Comparison of ENCODE assay signal across 8 mouse cellular contexts in genomic region chr10:61476440-61477165, GRCm38 (mm10). TPM values are rescaled to one million over a fixed set of nuclear protein-coding genes. Genes with fewer than 3 reads are reported as not detected.
DNase-seq lines count a peak whose midpoint lies in the region; ATAC-seq lines count a peak whose summit lies in the region.

No protein-coding gene starts in this region.

- peak overlapping the region; percentile 72 for H3K4me3 ChIP-seq in lung, embryonic 15.5 days
- H3K4me3 ChIP-seq in erythroblast, embryonic 14.5 days (replicated peaks): peak overlapping the region; percentile 87
- H3K4me3 ChIP-seq in macrophage (ENCODE audit: inconsistent target): peak overlapping the region; percentile 48

- no peaks in the 10 kb centered on the region for H3K27me3 ChIP-seq in lung, embryonic 15.5 days
- no peaks in the 10 kb centered on the region; the same call in 1 of the 2 replicates for H3K27me3 ChIP-seq in erythroblast, embryonic 14.5 days (ENCODE audit: control insufficient read depth)

- no peak for ATAC-seq in lung, embryonic 15.5 days (ENCODE audit: borderline replicate concordance, extremely low read depth, low FRiP score, low TSS enrichment)

- intact Hi-C loops in heart, postnatal 14 days (cut with DNase I): no loop called here
- intact Hi-C loops in left cerebral cortex, postnatal 4 days (cut with DNase I): no loop called here

- H3K27ac ChIP-seq in lung, embryonic 15.5 days: no peak overlapping the region
- H3K27ac ChIP-seq in macrophage: no peak overlapping the region

- H3K4me2 ChIP-seq in lung, embryonic 15.5 days: peak overlapping the region; percentile 95

- DNase-seq in lung, postnatal 25 days (ENCODE audit: low spot score): no peak
- peak; percentile 37 to 43 for DNase-seq in heart, postnatal 14 days
- DNase-seq in spleen, adult 12 weeks (ENCODE audit: low spot score): no peak
- no peak for DNase-seq in urinary bladder, postnatal 10 days (ENCODE audit: low spot score)
- DNase-seq in left cerebral cortex, postnatal 4 days: no peak

- peak overlapping the region; percentile 54 for H3K9ac ChIP-seq in lung, embryonic 15.5 days

- no peaks in the 10 kb centered on the region for H3K79me2 ChIP-seq in macrophage (ENCODE audit: inconsistent target)

- no peaks in the 10 kb centered on the region for H3K36me3 ChIP-seq in lung, embryonic 15.5 days
- H3K36me3 ChIP-seq in erythroblast, embryonic 14.5 days (ENCODE audit: control insufficient read depth): peaks cover 10% of the 10 kb centered on the region
- H3K36me3 ChIP-seq in macrophage (ENCODE audit: inconsistent target): no peaks in the 10 kb centered on the region

- H3K4me1 ChIP-seq in lung, embryonic 15.5 days: peaks cover 14% of the 10 kb centered on the region
- H3K4me1 ChIP-seq in erythroblast, embryonic 14.5 days (ENCODE audit: control insufficient read depth): peaks cover 49% of the 10 kb centered on the region

- 5% methylated on average over 15 of the region's 15 CpGs for WGBS in lung, embryonic 15.5 days
- 3% methylated on average over 15 of the region's 15 CpGs for WGBS in macrophage (ENCODE audit: missing documents)

- H3K9me3 ChIP-seq in lung, embryonic 15.5 days: no peaks in the 10 kb centered on the region
- H3K9me3 ChIP-seq in erythroblast, embryonic 14.5 days (ENCODE audit: control insufficient read depth, low read length): 0 out of 2 replicates have a peak, but pooled peaks cover 2% of the 10 kb centered on the region

RNA-seq across cellular contexts. Expression of gene Lrrc20, which starts 1.0 kb away (rescaled TPM):
- 7.9 and 8.2 TPM in 2 replicates for polyA plus RNA-seq in lung, embryonic 15.5 days (2015; fragmentation: Nextera tagmentation; extraction: Ambion mirVana)
- 2.4 and 2.9 TPM in 2 replicates for polyA plus RNA-seq in erythroblast, embryonic 14.5 days (2012)
- 10 to 100 TPM; 24.5 to 25.8 TPM for total RNA-seq in heart, postnatal 14 days (2021)
- total RNA-seq in macrophage (2018; cell fraction: chromatin; rRNA removed): 1 to 10 TPM in 13 of 26 experiments, under 1 TPM in 7, not detected in 6; 0.31 to 2.4 (median 1.1) TPM
- total RNA-seq in macrophage (2018; cell fraction: cytosol; rRNA removed): 1 to 10 TPM; 2.8 to 6.3 (median 4.0) TPM
- total RNA-seq in macrophage (2018; cell fraction: nucleus; rRNA removed): 1 to 10 TPM in 23 of 26 experiments, under 1 TPM in 3; 0.58 to 4.5 (median 2.0) TPM
- 4.4 to 7.4 TPM (median 5.7 TPM) in 3 replicates for polyA plus RNA-seq in macrophage (2018)
- total RNA-seq in left cerebral cortex, postnatal 4 days (2021): 10 to 100 TPM; 20.0 to 22.1 TPM

RNA-seq across cellular contexts. Expression of gene Eif4ebp2, which starts 24.1 kb away (rescaled TPM):
- 69.3 and 71.4 TPM in 2 replicates for polyA plus RNA-seq in lung, embryonic 15.5 days (2015; fragmentation: Nextera tagmentation; extraction: Ambion mirVana)
- 6.2 and 6.5 TPM in 2 replicates for polyA plus RNA-seq in erythroblast, embryonic 14.5 days (2012)
- 10 to 100 TPM; 75.1 to 75.5 TPM for total RNA-seq in heart, postnatal 14 days (2021)
- 10 to 100 TPM in 15 of 26 experiments, 1 to 10 TPM in 11; 2.9 to 45.4 (median 13.6) TPM for total RNA-seq in macrophage (2018; cell fraction: chromatin; rRNA removed)
- total RNA-seq in macrophage (2018; cell fraction: cytosol; rRNA removed): 100 to 1,000 TPM in 1 of 26 experiments, 10 to 100 TPM in 25; 25.7 to 101 (median 38.0) TPM
- total RNA-seq in macrophage (2018; cell fraction: nucleus; rRNA removed): 10 to 100 TPM; 15.5 to 91.4 (median 29.0) TPM
- polyA plus RNA-seq in macrophage (2018): 33.2 to 68.3 TPM (median 40.1 TPM) in 3 replicates
- 10 to 100 TPM; 68.6 to 71.7 TPM for total RNA-seq in left cerebral cortex, postnatal 4 days (2021)

RNA-seq across cellular contexts. Expression of gene Nodal, which starts 58.8 kb away (rescaled TPM):
- 0.09 TPM in 1 of 2 replicates, not detected in the other for polyA plus RNA-seq in lung, embryonic 15.5 days (2015; fragmentation: Nextera tagmentation; extraction: Ambion mirVana)
- 0.03 TPM in 1 of 2 replicates, not detected in the other for polyA plus RNA-seq in erythroblast, embryonic 14.5 days (2012)
- under 1 TPM in 1 of 2 experiments, not detected in 1; 0.10 TPM for total RNA-seq in heart, postnatal 14 days (2021)
- not detected for total RNA-seq in macrophage (2018; cell fraction: chromatin; rRNA removed)
- under 1 TPM in 5 of 26 experiments, not detected in 21; 0.07 to 0.15 (median 0.13) TPM for total RNA-seq in macrophage (2018; cell fraction: cytosol; rRNA removed)
- total RNA-seq in macrophage (2018; cell fraction: nucleus; rRNA removed): not detected
- polyA plus RNA-seq in macrophage (2018): not detected in 3 replicates
- total RNA-seq in left cerebral cortex, postnatal 4 days (2021): under 1 TPM in 1 of 2 experiments, not detected in 1; 0.18 TPM

Comparison
In these comparisons a context has a peak if more than half of its experiments do, and no peak if none do; other contexts are left out.
1. DNase-seq: peak in heart, postnatal 14 days (2 of 2); none in lung, postnatal 25 days (single experiment), spleen, adult 12 weeks (single experiment), urinary bladder, postnatal 10 days (single experiment) and left cerebral cortex, postnatal 4 days (single experiment).
2. Peak in every context shown above with its lines, with median percentiles within 50 percentile points of each other: H3K4me3 ChIP-seq.